Mouse (Mus musculus) 3134 (cell line): ENCODE results near the gene Spns1.

ENCODE experiments used
- DNase-seq: peaks from one replicate; pipeline ENCODE4 v3.0.0-alpha.2; 2011; ENCODE audit warnings: low spot score; ENCODE audit not compliant: insufficient read length; ENCODE audit errors: extremely low read depth

The Spns1 gene

GRCm38 (mm10) chr7:126373007-126373406 lies 4.2 kb downstream of the Spns1 start:
- DNase-seq = no peak

DNA sequence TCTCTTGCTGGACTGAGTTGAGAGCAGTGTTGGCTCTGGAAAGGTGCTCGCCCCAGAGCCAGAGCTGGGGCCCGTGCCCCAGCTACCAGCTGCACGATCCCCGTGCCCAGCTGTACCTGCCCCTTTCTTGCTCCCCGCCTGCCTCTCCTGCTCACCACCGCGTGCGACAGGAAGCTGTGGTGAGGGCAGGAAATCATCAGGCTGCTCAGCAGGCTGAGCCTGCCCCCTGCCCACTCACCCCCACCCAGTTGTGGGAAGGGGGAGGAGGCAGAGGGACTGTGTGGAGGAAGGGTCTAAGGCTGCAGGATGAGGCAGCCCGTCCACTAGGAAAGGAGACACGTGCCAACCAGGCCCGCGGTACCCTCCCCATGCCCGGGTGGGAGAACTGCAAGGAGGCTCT lies 7.9 kb downstream of the Spns1 start, which contains the start of gene Lat:
Lat (minus strand) TSS at position 178 of the 400 bp plus-strand sequence.
- no peak for DNase-seq

- no peak for DNase-seq
Observed at GRCm38 (mm10) chr7:126368367-126368766, 8.9 kb downstream of the Spns1 start.

DNA sequence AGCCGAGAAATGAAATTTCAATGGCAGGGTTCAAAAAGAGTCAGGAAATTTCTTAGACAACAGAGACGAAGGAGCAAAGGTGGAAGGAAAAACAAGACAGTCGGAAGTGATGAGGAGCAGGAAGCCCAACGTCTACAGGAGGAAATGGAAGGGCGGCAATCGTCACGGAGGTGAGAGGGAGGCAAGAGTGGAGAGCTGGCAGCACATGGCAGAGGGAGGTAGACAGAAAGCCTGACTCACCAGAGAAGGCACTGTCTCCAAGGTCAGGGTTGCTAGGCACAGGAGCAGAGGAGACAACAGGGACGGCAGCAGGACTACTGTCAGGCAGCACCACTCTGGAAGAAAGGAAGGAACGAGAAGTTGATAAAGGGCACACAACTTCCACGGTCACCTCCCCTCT lies 9.6 kb downstream of the Spns1 start:
- no peak for DNase-seq

GRCm38 (mm10) chr7:126363038-126363437 lies 14.2 kb downstream of the Spns1 start:
- DNase-seq = no peak

DNA sequence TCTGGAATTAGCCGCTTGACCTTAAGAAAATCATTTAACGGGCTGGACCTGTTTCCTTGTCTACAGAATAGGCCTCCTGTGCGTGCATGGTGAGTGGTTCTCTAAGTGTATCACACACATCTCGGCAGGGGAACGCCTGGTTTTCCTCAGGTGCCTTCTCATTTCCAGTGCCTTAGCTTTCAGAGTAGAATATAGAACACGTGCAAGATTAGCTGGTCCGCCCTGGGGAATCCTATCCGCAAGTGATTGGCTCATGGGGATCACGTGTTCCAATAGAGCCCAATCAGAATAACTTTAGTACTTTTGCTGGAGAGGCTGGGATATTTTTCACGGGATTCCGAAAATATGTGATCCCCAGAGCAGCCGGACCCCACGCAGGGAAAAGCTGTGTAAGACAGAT lies 18.2 kb downstream of the Spns1 start:
- DNase-seq = no peak

DNA sequence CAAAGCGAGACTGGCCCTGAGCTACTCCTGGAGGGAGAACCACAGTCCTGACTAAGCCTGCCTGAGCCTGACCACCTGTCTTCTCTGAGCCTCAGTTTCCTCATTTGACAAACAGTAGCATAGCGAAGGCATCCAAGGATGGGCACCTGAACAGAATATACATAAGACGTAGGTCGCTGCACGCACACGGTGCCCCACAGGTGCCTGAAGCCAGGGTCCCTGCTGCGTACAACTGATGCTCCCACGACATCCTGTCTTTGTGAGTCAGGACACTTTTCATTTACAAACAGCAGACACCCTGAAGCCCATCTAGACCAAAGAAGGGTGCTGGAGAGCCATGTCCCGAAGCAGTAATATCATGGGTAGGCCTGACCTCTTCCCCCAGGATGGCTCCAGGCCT lies 18.8 kb downstream of the Spns1 start:
- no peak for DNase-seq

DNA sequence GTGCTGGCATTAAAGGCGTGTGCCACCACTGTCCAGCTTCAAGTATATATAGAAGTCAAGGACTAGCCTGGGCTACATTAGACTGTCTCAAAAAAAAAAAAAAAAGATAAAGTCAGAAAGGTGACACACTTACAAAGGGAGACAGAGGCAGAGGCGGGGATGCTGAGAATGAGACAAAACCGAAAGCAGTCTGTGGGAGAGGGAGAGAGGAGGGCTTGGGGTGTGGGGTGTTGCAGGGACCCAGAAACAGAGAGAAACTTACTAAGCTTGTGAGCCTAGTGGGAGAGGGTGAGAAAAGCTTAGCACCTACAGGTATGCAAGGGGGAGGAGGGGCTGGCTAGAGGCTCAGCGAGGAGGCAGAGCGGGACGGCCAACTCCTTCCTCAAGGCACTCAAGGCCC lies 19.4 kb downstream of the Spns1 start:
- no peak for DNase-seq

- DNase-seq = no peak
Observed at GRCm38 (mm10) chr7:126356793-126357591, 20.3 kb downstream of the Spns1 start.

DNA sequence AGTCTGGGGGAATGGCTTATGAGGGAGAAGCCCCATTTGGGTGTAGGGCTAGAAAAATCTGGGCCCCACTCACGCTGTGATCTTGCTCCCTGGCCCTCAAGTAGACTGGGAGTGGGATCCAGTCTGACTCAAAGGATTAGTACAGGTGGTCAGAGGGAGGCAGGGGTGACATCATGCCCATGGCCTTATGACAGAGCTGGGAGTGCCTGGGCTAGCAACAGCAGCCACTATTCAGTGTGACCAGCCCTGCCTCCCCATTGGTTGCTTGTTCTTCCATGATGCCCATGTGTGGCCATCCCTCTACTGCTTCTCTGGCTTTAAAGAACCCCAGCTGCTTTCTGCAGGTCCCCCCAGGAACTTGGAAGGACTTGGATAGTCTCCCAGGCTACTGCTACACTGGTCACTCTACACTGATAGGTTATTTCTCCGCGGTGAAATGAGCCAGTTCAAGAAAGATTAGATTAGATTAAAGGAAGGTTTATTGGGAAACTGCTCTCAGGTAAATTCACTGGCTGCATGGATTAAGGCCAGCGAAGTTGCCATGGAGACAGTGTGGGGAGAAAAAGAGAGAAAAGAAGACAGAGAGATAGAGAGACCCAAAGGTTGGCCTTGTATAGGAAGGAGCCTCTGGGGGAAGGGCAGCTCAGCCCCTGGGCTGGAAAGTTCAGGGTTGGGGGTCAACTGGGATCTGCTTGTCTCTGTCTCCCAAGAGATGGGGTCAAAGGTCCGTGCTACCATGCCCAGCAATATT lies 21.2 kb downstream of the Spns1 start:
- DNase-seq = no peak

GRCm38 (mm10) chr7:126354738-126355614 lies 22.3 kb downstream of the Spns1 start:
- DNase-seq = no peak

DNA sequence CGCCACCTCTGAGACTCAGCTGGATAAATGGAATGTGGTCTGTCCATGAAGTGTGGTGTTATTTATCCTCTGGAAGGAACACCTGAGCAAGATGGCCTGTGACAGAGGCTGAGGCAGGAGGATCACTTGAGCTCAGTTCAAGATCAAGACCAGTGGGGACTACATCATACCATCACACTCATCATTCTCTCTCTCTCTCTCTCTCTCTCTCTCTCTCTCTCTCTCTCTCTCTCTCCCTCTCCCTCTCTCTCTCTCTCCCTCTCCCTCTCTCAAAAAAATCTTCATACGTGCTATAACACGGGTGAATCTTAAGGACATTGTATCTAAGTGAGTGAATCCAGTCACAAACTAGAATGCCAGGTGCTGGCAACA lies 23.3 kb downstream of the Spns1 start:
- no peak for DNase-seq

- DNase-seq = no peak
Observed at GRCm38 (mm10) chr7:126353251-126353993, 23.8 kb downstream of the Spns1 start.

GRCm38 (mm10) chr7:126351419-126351951 lies 25.8 kb downstream of the Spns1 start:
- no peak for DNase-seq

- DNase-seq = no peak
Observed at GRCm38 (mm10) chr7:126350748-126351418, 26.4 kb downstream of the Spns1 start.

DNA sequence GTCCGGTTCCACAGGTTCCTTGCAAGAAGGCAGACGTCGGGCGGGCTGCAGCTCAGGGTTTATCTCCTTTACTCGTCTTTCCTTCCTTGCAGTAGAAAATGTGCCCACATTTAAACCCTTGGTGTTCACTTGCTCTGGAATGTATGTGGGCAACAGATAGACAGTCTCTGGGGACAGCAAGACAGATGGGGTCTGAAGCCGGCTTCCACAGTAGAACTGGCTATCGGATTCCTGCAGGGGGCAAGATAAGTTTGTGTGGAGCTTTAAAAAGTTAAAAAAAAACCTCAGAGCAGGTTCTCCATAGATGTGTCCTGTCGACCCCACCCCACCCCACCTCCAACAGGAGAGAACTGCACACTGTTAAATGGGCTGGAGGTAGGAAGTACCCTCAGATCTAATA lies 29.0 kb downstream of the Spns1 start:
- DNase-seq = no peak

DNA sequence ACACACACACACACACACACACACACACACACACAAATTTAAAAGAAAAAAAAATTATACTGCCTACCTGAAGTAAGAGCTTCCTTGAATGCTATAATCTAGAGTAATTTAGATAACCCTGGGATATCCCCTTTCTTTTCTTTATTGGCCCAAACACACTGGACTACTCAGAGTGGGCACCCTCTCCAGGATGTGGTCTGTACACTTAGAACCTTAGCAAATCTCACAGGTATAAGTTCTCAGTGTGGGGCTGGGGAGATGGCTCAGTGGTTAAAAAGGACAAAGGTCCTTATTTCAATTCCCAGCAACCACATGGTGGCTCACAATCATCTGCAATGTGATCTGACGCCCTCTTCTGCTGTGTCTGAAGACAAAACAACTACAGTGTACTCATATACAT lies 30.2 kb downstream of the Spns1 start:
- no peak for DNase-seq

GRCm38 (mm10) chr7:126345969-126346368 lies 31.3 kb downstream of the Spns1 start:
- DNase-seq = no peak

- DNase-seq = no peak
Observed at GRCm38 (mm10) chr7:126345557-126345956, 31.7 kb downstream of the Spns1 start.

DNA sequence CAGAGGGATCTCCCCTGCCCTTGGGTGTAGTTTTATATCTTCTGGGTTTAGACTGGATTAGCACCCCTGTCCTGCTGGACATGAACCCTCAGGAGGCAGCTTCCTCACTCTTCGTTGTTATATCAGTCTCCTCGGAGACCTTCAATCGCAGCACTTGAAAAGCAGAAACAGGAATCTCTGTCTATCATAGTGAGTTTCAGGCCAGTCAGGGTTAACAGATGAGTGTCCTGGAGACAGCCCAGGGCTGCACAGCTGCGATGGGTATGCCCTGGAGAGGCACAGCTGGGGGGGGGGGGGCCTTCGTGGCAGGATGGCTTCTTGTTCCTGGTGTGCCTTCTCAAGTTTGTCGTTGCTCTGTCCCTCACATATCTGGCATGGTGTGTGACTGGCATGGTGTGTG lies 36.4 kb downstream of the Spns1 start:
- DNase-seq = no peak
